Comparison of ENCODE assay signal across 21 mouse cellular contexts in genomic region chr12:77198253-77198652, GRCm38 (mm10). TPM values are rescaled to one million over a fixed set of nuclear protein-coding genes. Genes with fewer than 3 reads are reported as not detected.
A peak's percentile ranks its signal among the peaks of the same experiment; 100 is the strongest.
DNase-seq lines count a peak whose midpoint lies in the region; ATAC-seq lines count a peak whose summit lies in the region.
"Had no signal": no experiment of that assay in that cellular context is flagged by ENCODE, and none has a peak within 500 bp of the region (broad histone marks: within the 10 kb centered on the region; RNA-seq: fewer than 3 reads in every experiment).

No protein-coding gene starts in this region.

- H3K9ac ChIP-seq in kidney, embryonic 14.5 days (ENCODE audit: low read depth, low read length), result no peak overlapping the region
- H3K9ac ChIP-seq: hindbrain, embryonic 12.5 days; limb, embryonic 12.5 days; liver, postnatal 0 days; midbrain, embryonic 12.5 days; neural tube, embryonic 15.5 days had no signal

- intact Hi-C loops in left cerebral cortex, postnatal 4 days (cut with DNase I), result no loop called here

- H3K4me3 ChIP-seq in kidney, embryonic 14.5 days (ENCODE audit: low read length), result no peak overlapping the region
- H3K4me3 ChIP-seq: heart, adult 2 months; hindbrain, embryonic 12.5 days; limb, embryonic 12.5 days; midbrain, embryonic 12.5 days; neural tube, embryonic 15.5 days had no signal

- 91% methylated on average over 4 of the region's 4 CpGs for WGBS in kidney, embryonic 14.5 days

- H3K36me3 ChIP-seq in kidney, embryonic 14.5 days (ENCODE audit: control insufficient read depth, insufficient read depth, low read length), result no peaks in the 10 kb centered on the region
- H3K36me3 ChIP-seq: hindbrain, embryonic 12.5 days; limb, embryonic 12.5 days; midbrain, embryonic 12.5 days; neural tube, embryonic 15.5 days had no signal

- no peak overlapping the region for H3K4me2 ChIP-seq in kidney, embryonic 14.5 days (replicated peaks; ENCODE audit: low read depth, low read length)
- H3K4me2 ChIP-seq: hindbrain, embryonic 12.5 days; limb, embryonic 12.5 days; liver, embryonic 11.5 days; midbrain, embryonic 12.5 days; neural tube, embryonic 15.5 days had no signal

- no peak overlapping the region for H3K27ac ChIP-seq in kidney, embryonic 14.5 days (ENCODE audit: low read depth, low read length)
- H3K27ac ChIP-seq: heart, adult 2 months; hindbrain, embryonic 12.5 days; kidney, postnatal 0 days; limb, embryonic 12.5 days; midbrain, embryonic 12.5 days; neural tube, embryonic 15.5 days had no signal

- no peaks in the 10 kb centered on the region for H3K9me3 ChIP-seq in kidney, embryonic 14.5 days (ENCODE audit: control insufficient read depth, low read length)
- H3K9me3 ChIP-seq: hindbrain, embryonic 12.5 days; limb, embryonic 12.5 days; midbrain, embryonic 12.5 days; neural tube, embryonic 15.5 days had no signal

- peak; percentile 49 to 55 for DNase-seq in kidney, adult 8-10 months
- peak; percentile 23 to 27 for DNase-seq in B cell, adult 2 months
- peak; percentile 62 for DNase-seq in MEL-GATA-1-ER (ENCODE audit: extremely low read depth, low read depth)
- DNase-seq in gastrocnemius, adult 8-10 months (ENCODE audit: low spot score in 2 of 2), result no peak
- DNase-seq in left cerebral cortex, postnatal 4 days, result no peak
- DNase-seq: adrenal gland, postnatal 10 days; gastrocnemius, postnatal 25 days; heart, adult 2 months; layer of hippocampus, postnatal 36 days; liver, postnatal 0 days; thymus, postnatal 14 days had no signal

- no peaks in the 10 kb centered on the region for H3K27me3 ChIP-seq in kidney, embryonic 14.5 days (ENCODE audit: control insufficient read depth, insufficient read depth, low read length)
- H3K27me3 ChIP-seq: hindbrain, embryonic 12.5 days; limb, embryonic 12.5 days; midbrain, embryonic 12.5 days; neural tube, embryonic 15.5 days had no signal

- no peaks in the 10 kb centered on the region for H3K4me1 ChIP-seq in kidney, embryonic 14.5 days (ENCODE audit: control insufficient read depth, insufficient read depth, low read length)
- H3K4me1 ChIP-seq: hindbrain, embryonic 12.5 days; limb, embryonic 12.5 days; midbrain, embryonic 12.5 days; neural tube, embryonic 15.5 days had no signal

- no peak for ATAC-seq in kidney, embryonic 14.5 days (ENCODE audit: low FRiP score, low TSS enrichment)
- 0 out of 2 replicates have a peak, but pooled peaks have one; percentile 19 for ATAC-seq in neutrophil, adult 5-6 weeks (ENCODE audit: extremely low read depth, insufficient number of reproducible peaks, low FRiP score, poor library complexity, severe bottlenecking)
- ATAC-seq in erythroblast, adult 5-6 weeks (replicated peaks; ENCODE audit: low FRiP score, poor library complexity, severe bottlenecking), result no peak
- ATAC-seq: liver, postnatal 0 days; lung, postnatal 0 days had no signal

RNA-seq across cellular contexts. Expression of gene Fut8, which starts 39.7 kb away (rescaled TPM):
- 17.2 and 25.7 TPM in 2 replicates for polyA plus RNA-seq in kidney, embryonic 14.5 days (2014; fragmentation: Nextera tagmentation; extraction: Ambion mirVana)
- total RNA-seq in neutrophil, adult 5-6 weeks (2017), result 12.8 and 15.6 TPM in 2 replicates
- total RNA-seq in gastrocnemius, adult 8-10 months (2022), result 10 to 100 TPM; 16.9 to 22.7 (median 18.7) TPM
- total RNA-seq in left cerebral cortex, postnatal 4 days (2021), result 10 to 100 TPM; 85.9 to 93.8 TPM
- 18.4 and 28.0 TPM in 2 replicates for total RNA-seq in erythroblast, adult 5-6 weeks (2015; ENCODE audit: low replicate concordance)
- 19.0 and 24.4 TPM in 2 replicates for total RNA-seq in erythroblast, adult 5-6 weeks (2017; ENCODE audit: low replicate concordance)

Comparison
In these comparisons a context has a peak if more than half of its experiments do, and no peak if none do; other contexts are left out.
1. DNase-seq: peak in kidney, adult 8-10 months (2 of 2), B cell, adult 2 months (2 of 2) and MEL-GATA-1-ER (single experiment); none in gastrocnemius, adult 8-10 months (0 of 2) and left cerebral cortex, postnatal 4 days (single experiment).